Mouse (Mus musculus): ENCODE measurements around the gene Dlg1. TPM values are rescaled to one million over a fixed set of nuclear protein-coding genes. Genes with fewer than 3 reads are reported as not detected.

Dlg1 gene
- polyA plus RNA-seq, 1 experiment = not detected

DNA sequence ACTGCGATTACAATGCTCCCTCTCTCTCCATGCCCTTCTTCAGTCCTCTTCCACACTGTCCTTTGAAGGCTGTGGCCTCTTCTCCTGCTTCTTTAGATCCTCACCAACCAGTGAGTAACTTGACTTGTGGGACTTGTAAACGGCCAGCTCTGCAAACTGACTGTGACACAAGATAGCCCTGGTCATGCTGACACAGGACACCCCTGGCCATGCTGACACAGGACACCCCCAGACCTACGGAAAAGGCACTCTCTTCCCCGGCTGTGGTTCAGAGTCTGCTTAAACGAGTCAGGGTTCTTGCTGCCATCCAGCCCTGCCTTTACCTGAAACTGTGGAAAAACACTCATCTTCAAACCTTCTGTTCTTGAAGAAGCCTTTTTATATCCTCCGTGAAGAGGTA lies 36.9 kb upstream of the Dlg1 start:
- H3K4me3 ChIP-seq (ENCODE audit: insufficient read depth, low read depth, low read length) = no peak overlapping the region
- TF ChIP-seq CTCF (IDR thresholded peaks at IDR 0.05; ENCODE audit: insufficient read depth, low read depth, low read length) (no peak), POLR2A (IDR thresholded peaks at IDR 0.05; ENCODE audit: insufficient read depth, low read depth, low read length) (no peak)
- H3K27ac ChIP-seq (ENCODE audit: insufficient read depth, low read depth, low read length) = no peak overlapping the region
- WGBS = 90% methylated on average over 6 of the region's 6 CpGs
- H3K4me1 ChIP-seq (ENCODE audit: control insufficient read depth, insufficient read depth, low read length) = no peaks in the 10 kb centered on the region

DNA sequence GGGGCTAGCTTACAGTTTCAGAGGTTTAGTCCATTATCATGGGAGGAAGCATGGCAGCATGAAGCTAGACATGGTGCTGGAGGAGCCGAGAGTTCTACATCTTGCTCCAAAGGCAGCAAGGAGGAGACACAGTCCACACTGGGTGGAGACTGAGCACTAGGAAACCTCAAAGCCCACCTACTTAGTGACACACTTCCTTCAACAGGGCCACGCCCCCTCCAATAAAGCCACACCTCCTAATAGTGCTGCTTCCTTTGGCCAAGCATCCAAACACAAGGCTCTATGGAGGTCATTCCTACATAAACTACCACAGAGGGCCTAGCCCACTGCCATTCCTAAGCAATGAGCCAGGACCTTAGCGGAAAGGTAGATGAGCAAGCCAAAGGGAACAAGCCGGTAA lies 32.9 kb upstream of the Dlg1 start:
- Histone ChIP-seq H3K27ac (ENCODE audit: insufficient read depth, low read depth, low read length) (no peak overlapping the region), H3K4me3 (ENCODE audit: insufficient read depth, low read depth, low read length) (no peak overlapping the region), H3K4me1 (ENCODE audit: control insufficient read depth, insufficient read depth, low read length) (no peaks in the 10 kb centered on the region)
- TF ChIP-seq CTCF (IDR thresholded peaks at IDR 0.05; ENCODE audit: insufficient read depth, low read depth, low read length) = no peak
- TF ChIP-seq POLR2A (IDR thresholded peaks at IDR 0.05; ENCODE audit: insufficient read depth, low read depth, low read length) = no peak
- 97% methylated on average over 4 of the region's 4 CpGs for WGBS

- H3K4me1 ChIP-seq (ENCODE audit: control insufficient read depth, insufficient read depth, low read length) = no peaks in the 10 kb centered on the region
- no peak overlapping the region for H3K27ac ChIP-seq (ENCODE audit: insufficient read depth, low read depth, low read length)
- TF ChIP-seq POLR2A (IDR thresholded peaks at IDR 0.05; ENCODE audit: insufficient read depth, low read depth, low read length) (no peak), CTCF (IDR thresholded peaks at IDR 0.05; ENCODE audit: insufficient read depth, low read depth, low read length) (no peak)
- 86% methylated on average over 3 of the region's 3 CpGs for WGBS
- no peak overlapping the region for H3K4me3 ChIP-seq (ENCODE audit: insufficient read depth, low read depth, low read length)
Observed at GRCm38 (mm10) chr16:31631046-31631445, 32.2 kb upstream of the Dlg1 start.

DNA sequence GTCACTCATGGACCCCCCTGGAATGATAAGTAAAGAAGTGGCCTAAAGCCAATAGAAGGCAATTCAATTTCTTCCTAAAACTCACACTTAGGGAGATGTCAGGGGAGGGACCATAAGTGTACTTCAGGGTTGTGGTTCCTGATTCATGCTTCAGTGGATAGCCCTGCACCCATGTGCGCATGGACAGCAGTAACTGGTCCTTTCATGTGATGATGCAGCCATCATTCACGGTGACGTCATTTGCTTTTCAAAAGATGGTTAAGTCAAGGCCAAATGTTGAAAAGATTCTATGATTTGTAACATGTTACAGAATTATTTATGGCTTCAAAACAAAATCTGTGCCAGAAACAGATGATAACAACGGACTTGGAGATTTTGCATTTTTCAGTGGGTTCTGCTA lies 28.9 kb upstream of the Dlg1 start:
- H3K4me3 ChIP-seq (ENCODE audit: insufficient read depth, low read depth, low read length) = no peak overlapping the region
- WGBS = 95% methylated on average over 4 of the region's 4 CpGs
- H3K27ac ChIP-seq (ENCODE audit: insufficient read depth, low read depth, low read length) = no peak overlapping the region
- no peak for TF ChIP-seq CTCF (IDR thresholded peaks at IDR 0.05; ENCODE audit: insufficient read depth, low read depth, low read length)
- TF ChIP-seq POLR2A (IDR thresholded peaks at IDR 0.05; ENCODE audit: insufficient read depth, low read depth, low read length) = no peak
- no peaks in the 10 kb centered on the region for H3K4me1 ChIP-seq (ENCODE audit: control insufficient read depth, insufficient read depth, low read length)

DNA sequence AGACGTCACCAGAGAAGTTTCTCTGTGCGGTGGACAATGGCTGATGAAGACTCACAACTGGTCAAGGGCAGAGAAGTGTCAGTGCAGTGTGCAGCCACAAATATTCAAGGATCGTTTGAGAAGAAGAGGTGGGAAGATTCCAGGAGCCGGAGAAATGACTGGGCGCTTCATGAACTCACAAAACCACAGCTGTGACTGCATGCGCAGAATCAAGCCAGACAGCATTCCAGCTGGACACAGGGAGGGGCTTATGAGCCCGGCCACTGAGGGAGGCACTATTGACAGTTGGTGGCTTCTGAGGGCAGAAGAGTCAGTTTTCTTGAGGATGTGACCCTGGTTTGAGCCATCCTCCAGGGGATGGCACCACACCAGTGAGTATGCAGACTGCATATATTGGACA lies 24.9 kb upstream of the Dlg1 start:
- TF ChIP-seq POLR2A (IDR thresholded peaks at IDR 0.05; ENCODE audit: insufficient read depth, low read depth, low read length) (no peak), CTCF (IDR thresholded peaks at IDR 0.05; ENCODE audit: insufficient read depth, low read depth, low read length) (no peak)
- no peak overlapping the region for H3K27ac ChIP-seq (ENCODE audit: insufficient read depth, low read depth, low read length)
- H3K4me3 ChIP-seq (ENCODE audit: insufficient read depth, low read depth, low read length) = no peak overlapping the region
- H3K4me1 ChIP-seq (ENCODE audit: control insufficient read depth, insufficient read depth, low read length) = no peaks in the 10 kb centered on the region
- WGBS = 72% methylated on average over 7 of the region's 7 CpGs

DNA sequence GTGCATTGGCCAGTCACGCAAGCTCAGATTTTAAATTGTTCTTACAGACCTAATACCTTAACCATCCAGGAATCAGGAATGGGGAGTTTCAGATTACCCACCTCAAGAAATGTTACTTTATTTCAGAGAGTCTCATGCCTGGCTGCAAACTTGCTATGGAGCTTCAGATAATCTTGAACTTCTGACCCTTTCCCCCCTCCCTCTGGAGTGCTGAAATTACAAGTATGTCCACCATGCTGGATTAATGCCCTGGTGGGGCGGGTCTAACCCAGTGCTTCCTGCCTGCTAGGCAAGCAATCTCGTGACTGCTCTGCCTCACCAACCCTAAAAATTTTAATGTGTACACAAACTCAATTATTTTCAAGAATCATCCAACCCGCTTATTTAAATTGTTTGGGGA lies 23.3 kb upstream of the Dlg1 start:
- 84% methylated on average over 4 of the region's 4 CpGs for WGBS
- TF ChIP-seq POLR2A (IDR thresholded peaks at IDR 0.05; ENCODE audit: insufficient read depth, low read depth, low read length) (no peak), CTCF (IDR thresholded peaks at IDR 0.05; ENCODE audit: insufficient read depth, low read depth, low read length) (no peak)
- H3K4me1 ChIP-seq (ENCODE audit: control insufficient read depth, insufficient read depth, low read length) = no peaks in the 10 kb centered on the region
- H3K4me3 ChIP-seq (ENCODE audit: insufficient read depth, low read depth, low read length) = no peak overlapping the region
- no peak overlapping the region for H3K27ac ChIP-seq (ENCODE audit: insufficient read depth, low read depth, low read length)

GRCm38 (mm10) chr16:31641776-31642175 lies 21.5 kb upstream of the Dlg1 start:
- WGBS = 82% methylated on average over 4 of the region's 4 CpGs
- Histone ChIP-seq H3K4me3 (ENCODE audit: insufficient read depth, low read depth, low read length) (no peak overlapping the region), H3K4me1 (ENCODE audit: control insufficient read depth, insufficient read depth, low read length) (no peaks in the 10 kb centered on the region), H3K27ac (ENCODE audit: insufficient read depth, low read depth, low read length) (no peak overlapping the region)
- TF ChIP-seq POLR2A (IDR thresholded peaks at IDR 0.05; ENCODE audit: insufficient read depth, low read depth, low read length) = no peak
- TF ChIP-seq CTCF (IDR thresholded peaks at IDR 0.05; ENCODE audit: insufficient read depth, low read depth, low read length) = no peak

- 68% methylated on average over 7 of the region's 7 CpGs for WGBS
- TF ChIP-seq POLR2A (IDR thresholded peaks at IDR 0.05; ENCODE audit: insufficient read depth, low read depth, low read length) = no peak
- no peak for TF ChIP-seq CTCF (IDR thresholded peaks at IDR 0.05; ENCODE audit: insufficient read depth, low read depth, low read length)
- Histone ChIP-seq H3K4me3 (ENCODE audit: insufficient read depth, low read depth, low read length) (no peak overlapping the region), H3K4me1 (ENCODE audit: control insufficient read depth, insufficient read depth, low read length) (peaks cover 16% of the 10 kb centered on the region), H3K27ac (ENCODE audit: insufficient read depth, low read depth, low read length) (no peak overlapping the region)
Observed at GRCm38 (mm10) chr16:31647221-31647620, 16.0 kb upstream of the Dlg1 start.

DNA sequence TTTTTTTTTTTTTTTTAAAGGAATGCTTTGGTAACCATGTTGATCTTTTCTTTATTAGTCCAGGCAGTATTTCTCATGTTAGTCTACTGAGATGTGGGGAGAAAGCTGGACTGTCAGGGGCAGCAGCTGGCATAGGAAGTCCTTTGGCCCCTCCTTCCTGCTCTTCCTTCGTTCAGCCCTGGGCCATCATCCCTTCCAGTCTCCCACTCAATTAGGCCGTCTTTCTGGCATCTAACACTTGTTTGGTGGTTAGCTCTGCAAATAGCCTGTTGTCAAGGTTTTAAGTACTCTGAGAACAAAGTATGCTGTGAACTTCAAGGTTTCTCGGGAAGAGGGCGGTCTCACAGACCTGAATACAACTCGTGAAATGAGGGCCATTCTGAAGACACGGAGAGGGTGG lies 12.5 kb upstream of the Dlg1 start:
- TF ChIP-seq CTCF (IDR thresholded peaks at IDR 0.05; ENCODE audit: insufficient read depth, low read depth, low read length) (no peak), POLR2A (IDR thresholded peaks at IDR 0.05; ENCODE audit: insufficient read depth, low read depth, low read length) (no peak)
- no peak overlapping the region for H3K4me3 ChIP-seq (ENCODE audit: insufficient read depth, low read depth, low read length)
- H3K27ac ChIP-seq (ENCODE audit: insufficient read depth, low read depth, low read length) = no peak overlapping the region
- WGBS = 22% methylated on average over 6 of the region's 6 CpGs
- H3K4me1 ChIP-seq (ENCODE audit: control insufficient read depth, insufficient read depth, low read length) = peaks cover 16% of the 10 kb centered on the region

GRCm38 (mm10) chr16:31651541-31651940 lies 11.7 kb upstream of the Dlg1 start:
- no peak for TF ChIP-seq CTCF (IDR thresholded peaks at IDR 0.05; ENCODE audit: insufficient read depth, low read depth, low read length)
- no peak for TF ChIP-seq POLR2A (IDR thresholded peaks at IDR 0.05; ENCODE audit: insufficient read depth, low read depth, low read length)
- 69% methylated on average over 3 of the region's 3 CpGs for WGBS
- Histone ChIP-seq H3K4me3 (ENCODE audit: insufficient read depth, low read depth, low read length) (no peak overlapping the region), H3K27ac (ENCODE audit: insufficient read depth, low read depth, low read length) (0 out of 2 replicates have a peak overlapping the region, but pooled peaks have one; percentile 11), H3K4me1 (ENCODE audit: control insufficient read depth, insufficient read depth, low read length) (peaks cover 16% of the 10 kb centered on the region)

Data from olfactory bulb, adult 2 months (tissue).